Mouse (Mus musculus) G1E (cell line): ENCODE measurements around the gene Sec61b. TPM values are rescaled to one million over a fixed set of nuclear protein-coding genes. Genes with fewer than 3 reads are reported as not detected.

ENCODE experiments used
- ATAC-seq: 2 replicates; pipeline ENCODE4 v1.8.0; 2016; ENCODE audit warnings: mild to moderate bottlenecking; ENCODE audit not compliant: insufficient number of reproducible peaks, poor library complexity, low FRiP score, severe bottlenecking; ENCODE audit errors: extremely low read depth
- DNase-seq: peaks from one replicate; pipeline ENCODE4 v3.0.0; 2012; ENCODE audit warnings: low spot score
- H3K27me3 ChIP-seq: 2 replicates; pipeline ENCODE4 v1.6.1; 2012; ENCODE audit warnings: mild to moderate bottlenecking, low read length, inconsistent platforms; ENCODE audit not compliant: insufficient read depth
- H3K36me3 ChIP-seq: replicated peaks from 2 replicates; pipeline ENCODE3; 2012; ENCODE audit warnings: mild to moderate bottlenecking, inconsistent platforms
- H3K4me1 ChIP-seq: 2 replicates; pipeline ENCODE4 v1.6.1; 2012; ENCODE audit warnings: low read depth, low read length, inconsistent platforms, mixed read lengths; ENCODE audit not compliant: insufficient read depth
- H3K4me3 ChIP-seq: 2 replicates; pipeline ENCODE4 v1.5.1; 2012; ENCODE audit warnings: low read depth, mild to moderate bottlenecking, inconsistent platforms, low read length, moderate library complexity, mixed read lengths
- H3K9me3 ChIP-seq: replicated peaks from 2 replicates; pipeline ENCODE4 v1.6.1; 2012; ENCODE audit warnings: inconsistent platforms
- CTCF ChIP-seq: IDR thresholded peaks from 2 replicates; pipeline ENCODE4 v1.5.1; 2012; ENCODE audit warnings: low read depth, low read length, inconsistent platforms, mixed read lengths
- GATA1 ChIP-seq: IDR thresholded peaks from 2 replicates; pipeline ENCODE4 v1.6.1; 2012; ENCODE audit warnings: borderline replicate concordance, low read length, inconsistent platforms, mixed read lengths
- GATA2 ChIP-seq: IDR thresholded peaks from 2 replicates; pipeline ENCODE4 v1.6.1; 2012; ENCODE audit warnings: low read depth, low read length, inconsistent platforms, borderline replicate concordance
- POLR2AphosphoS5 ChIP-seq: IDR thresholded peaks from 2 replicates; pipeline ENCODE4 v1.6.1; 2012; ENCODE audit warnings: low read depth, low read length, inconsistent platforms; ENCODE audit not compliant: insufficient replicate concordance
- TAL1 ChIP-seq: conservative IDR thresholded peaks from 2 replicates; pipeline ENCODE4 v1.6.1; 2012; ENCODE audit warnings: low read depth, low read length, inconsistent platforms, mixed read lengths
- polyA plus RNA-seq: library from polyadenylated mRNA; stranded (reverse); fragments of >175 nt; gene quantifications from 2 replicates; pipeline ENCODE4 v1.2.3, GENCODE M21; 2012
- total RNA-seq, 2 experiments: library from RNA; stranded (forward) in 1 of 2; stranded (reverse) in 1 of 2; fragments of 200-1000 nt in 1 of 2; fragments of >200 nt in 1 of 2; fragmentation: Nextera tagmentation in 1 of 2; gene quantifications; 2 replicates each; pipeline ENCODE4 v1.2.3; 2014 to 2017

The Sec61b gene
- total and polyA plus RNA-seq, 3 experiments = 75.2 to 145 (median 119) TPM

GRCm38 (mm10) chr4:47520076-47520475, 45.6 kb downstream of the Sec61b start:
- H3K4me3 ChIP-seq = no peak overlapping the region
- no peaks in the 10 kb centered on the region for H3K9me3 ChIP-seq
- DNase-seq (no peak), ATAC-seq (no peak)
- peaks cover 5% of the 10 kb centered on the region; the same call in 1 of the 2 replicates for H3K27me3 ChIP-seq
- TF ChIP-seq POLR2AphosphoS5 (no peak), GATA2 (no peak), GATA1 (no peak), TAL1 (no peak), CTCF (no peak)
- H3K4me1 ChIP-seq = no peaks in the 10 kb centered on the region
- H3K36me3 ChIP-seq = no peaks in the 10 kb centered on the region

DNA sequence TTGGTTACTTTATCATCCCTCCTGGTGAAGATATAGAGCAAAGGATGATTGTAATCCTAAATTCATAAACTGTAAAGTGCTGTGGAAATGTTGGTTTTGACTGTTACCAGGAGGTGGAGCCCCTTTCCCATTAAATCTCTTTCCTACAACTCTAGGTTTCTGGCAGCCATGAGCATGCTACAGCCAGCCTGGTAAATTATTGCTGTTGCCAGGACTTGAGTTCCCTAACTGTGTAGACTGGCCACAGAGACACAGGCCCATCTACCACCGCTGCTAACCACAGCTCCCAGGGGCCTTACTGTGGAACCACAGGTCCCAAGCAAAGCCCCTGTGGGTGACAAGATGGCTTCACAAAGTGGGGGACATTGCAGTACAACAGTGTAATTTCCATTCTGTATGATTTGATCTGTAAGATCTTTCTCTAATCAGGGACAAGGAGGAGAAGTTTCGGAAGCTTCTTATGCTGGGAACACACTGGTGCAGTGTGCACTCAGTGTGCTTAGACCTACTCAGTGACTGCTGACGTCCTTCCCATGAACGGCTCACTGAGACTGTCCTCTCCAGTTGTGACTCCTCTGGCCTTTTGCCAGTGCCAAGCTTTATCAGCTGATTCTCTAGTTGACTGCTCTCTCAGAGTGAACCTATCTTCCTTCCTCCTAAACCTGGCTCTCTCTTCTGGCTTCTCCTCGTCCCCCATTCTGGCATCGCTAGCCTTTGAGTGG, 47.6 kb downstream of the Sec61b start:
- Histone ChIP-seq H3K36me3 (no peaks in the 10 kb centered on the region), H3K4me3 (no peak overlapping the region), H3K4me1 (no peaks in the 10 kb centered on the region), H3K27me3 (peaks cover 3% of the 10 kb centered on the region; the same call in 1 of the 2 replicates), H3K9me3 (no peaks in the 10 kb centered on the region)
- ATAC-seq = no peak
- TF ChIP-seq GATA1 = no peak
- TF ChIP-seq POLR2AphosphoS5 = no peak
- no peak for TF ChIP-seq GATA2
- no peak for TF ChIP-seq CTCF
- TF ChIP-seq TAL1 = no peak
- no peak for DNase-seq

- Histone ChIP-seq H3K4me3 (no peak overlapping the region), H3K36me3 (no peaks in the 10 kb centered on the region), H3K27me3 (no peaks in the 10 kb centered on the region), H3K9me3 (no peaks in the 10 kb centered on the region), H3K4me1 (no peaks in the 10 kb centered on the region)
- ATAC-seq = no peak
- DNase-seq = no peak
- TF ChIP-seq GATA1 = no peak
- no peak for TF ChIP-seq CTCF
- TF ChIP-seq POLR2AphosphoS5 = no peak
- no peak for TF ChIP-seq GATA2
- no peak for TF ChIP-seq TAL1
Measured at GRCm38 (mm10) chr4:47529866-47530265, 55.4 kb downstream of the Sec61b start.

Other genes with a start within 250 kb of the Sec61b start
- 26.6 and 27.5 TPM in 2 replicates for gene Tgfbr1, start 121.4 kb upstream of the Sec61b start, total RNA-seq (2014; fragmentation: Nextera tagmentation)
- 62.7 and 65.1 TPM in 2 replicates for gene Tgfbr1, start 121.4 kb upstream of the Sec61b start, total RNA-seq (2017)
- gene Tgfbr1, start 121.4 kb upstream of the Sec61b start, polyA plus RNA-seq = 1.7 TPM in 2 replicates
- gene Alg2, start 325 bp upstream of the Sec61b start, total RNA-seq (2014; fragmentation: Nextera tagmentation) = 57.4 and 74.1 TPM in 2 replicates
- 11.1 and 12.1 TPM in 2 replicates for gene Alg2, start 325 bp upstream of the Sec61b start, total RNA-seq (2017)
- gene Alg2, start 325 bp upstream of the Sec61b start, polyA plus RNA-seq = 9.2 and 15.2 TPM in 2 replicates